Mouse (Mus musculus): ENCODE data around the gene Ndufa4l2. TPM values are rescaled to one million over a fixed set of nuclear protein-coding genes. Genes with fewer than 3 reads are reported as not detected.

The Ndufa4l2 gene
- polyA plus RNA-seq, 1 experiment, result 21.2 TPM

- no peak for DNase-seq (ENCODE audit: low spot score)
Observed at GRCm38 (mm10) chr10:127509837-127510701, 4.7 kb upstream of the Ndufa4l2 start.

- no peak for DNase-seq (ENCODE audit: low spot score)
Observed at GRCm38 (mm10) chr10:127510895-127511617, 3.7 kb upstream of the Ndufa4l2 start.

GRCm38 (mm10) chr10:127511634-127512306 is 3.0 kb upstream of the Ndufa4l2 start:
- DNase-seq (ENCODE audit: low spot score), result no peak

- DNase-seq (ENCODE audit: low spot score), result no peak
Observed at GRCm38 (mm10) chr10:127512307-127512666, 2.5 kb upstream of the Ndufa4l2 start.

- peak; percentile 89 for DNase-seq (ENCODE audit: low spot score)
Observed at GRCm38 (mm10) chr10:127512813-127513212, 2.0 kb upstream of the Ndufa4l2 start.

- no peak for DNase-seq (ENCODE audit: low spot score)
Observed at GRCm38 (mm10) chr10:127513501-127514091, 1.2 kb upstream of the Ndufa4l2 start.

- no peak for DNase-seq (ENCODE audit: low spot score)
Observed at GRCm38 (mm10) chr10:127514111-127514698, 562 bp upstream of the Ndufa4l2 start.

GRCm38 (mm10) chr10:127515271-127515982 is 660 bp downstream of the Ndufa4l2 start:
- no peak for DNase-seq (ENCODE audit: low spot score)

- DNase-seq (ENCODE audit: low spot score), result no peak
Observed at GRCm38 (mm10) chr10:127515983-127516459, 1.3 kb downstream of the Ndufa4l2 start.

- no peak for DNase-seq (ENCODE audit: low spot score)
Observed at GRCm38 (mm10) chr10:127516576-127517260, 2.0 kb downstream of the Ndufa4l2 start.

- DNase-seq (ENCODE audit: low spot score), result no peak
Observed at GRCm38 (mm10) chr10:127517941-127518340, 3.2 kb downstream of the Ndufa4l2 start.

GRCm38 (mm10) chr10:127519041-127519701 is 4.4 kb downstream of the Ndufa4l2 start:
- DNase-seq (ENCODE audit: low spot score), result no peak

GRCm38 (mm10) chr10:127519903-127520713 is 5.3 kb downstream of the Ndufa4l2 start:
- no peak for DNase-seq (ENCODE audit: low spot score)

GRCm38 (mm10) chr10:127520714-127521357 is 6.1 kb downstream of the Ndufa4l2 start:
- DNase-seq (ENCODE audit: low spot score), result no peak

GRCm38 (mm10) chr10:127521611-127522080 is 6.9 kb downstream of the Ndufa4l2 start:
- no peak for DNase-seq (ENCODE audit: low spot score)

GRCm38 (mm10) chr10:127522088-127522581 is 7.4 kb downstream of the Ndufa4l2 start, which contains the start of gene Shmt2:
Gene Shmt2 (minus strand): TSS chr10:127522444.
- no peak for DNase-seq (ENCODE audit: low spot score)

- DNase-seq (ENCODE audit: low spot score), result no peak
Observed at GRCm38 (mm10) chr10:127524646-127525255, 10.0 kb downstream of the Ndufa4l2 start.

All from urinary bladder, adult 2 months (tissue).